Mouse (Mus musculus) frontal cortex, adult (tissue): ENCODE measurements at regions not wholly inside any gene's neighbourhood (a gene's known extent, or its start where the extent isn't known, plus 50 kb on each side); places are given as distances from the start of the nearest gene placed in this dataset.

Source experiments
- ATAC-seq: cut with Nextera tagmentation; 2 replicates; pipeline ENCODE4 v1.9.2; 2017; ENCODE audit warnings: mild to moderate bottlenecking, moderate library complexity, mixed read lengths; ENCODE audit not compliant: low TSS enrichment

GRCm38 (mm10) chr12:78095352-78095751 is 98.7 kb upstream of the Gm6657 start:
- no peak for ATAC-seq

- no peak for ATAC-seq
Measured at GRCm38 (mm10) chr12:78095916-78096315, 98.1 kb upstream of the Gm6657 start.

- ATAC-seq, result no peak
Measured at GRCm38 (mm10) chr12:78097119-78097518, 96.9 kb upstream of the Gm6657 start.

GRCm38 (mm10) chr12:78097692-78098091 is 96.3 kb upstream of the Gm6657 start:
- peak; percentile 64; the same call in 1 of the 2 replicates for ATAC-seq

GRCm38 (mm10) chr12:78098765-78099194 is 95.3 kb upstream of the Gm6657 start:
- ATAC-seq, result peak; percentile 93

GRCm38 (mm10) chr12:78099761-78100160 is 94.3 kb upstream of the Gm6657 start:
- 0 out of 2 replicates have a peak, but pooled peaks have one; percentile 50 for ATAC-seq

- ATAC-seq, result no peak
Measured at GRCm38 (mm10) chr12:78100756-78101155, 93.3 kb upstream of the Gm6657 start.

- ATAC-seq, result no peak
Measured at GRCm38 (mm10) chr12:78109931-78110330, 84.1 kb upstream of the Gm6657 start.

GRCm38 (mm10) chr12:78118131-78118530 is 75.9 kb upstream of the Gm6657 start:
- ATAC-seq, result no peak

GRCm38 (mm10) chr12:78119246-78119645 is 74.8 kb upstream of the Gm6657 start:
- no peak for ATAC-seq

- ATAC-seq, result no peak
Measured at GRCm38 (mm10) chr12:78119855-78120254, 74.2 kb upstream of the Gm6657 start.

- no peak for ATAC-seq
Measured at GRCm38 (mm10) chr12:78129130-78129845, 64.8 kb upstream of the Gm6657 start.

- no peak for ATAC-seq
Measured at GRCm38 (mm10) chr12:78132016-78132797, 61.8 kb upstream of the Gm6657 start.

GRCm38 (mm10) chr12:78133341-78133740 is 60.7 kb upstream of the Gm6657 start:
- ATAC-seq, result peak; percentile 57

- ATAC-seq, result no peak
Measured at GRCm38 (mm10) chr12:78133984-78134383, 60.1 kb upstream of the Gm6657 start.

- ATAC-seq, result peak; percentile 31; the same call in 1 of the 2 replicates
Measured at GRCm38 (mm10) chr12:78137196-78137595, 56.8 kb upstream of the Gm6657 start.

GRCm38 (mm10) chr12:78138467-78138866 is 55.6 kb upstream of the Gm6657 start:
- no peak for ATAC-seq
